Mouse (Mus musculus) liver, embryonic 14.5 days (tissue): Measurements from ENCODE around the gene Ctse. TPM values are rescaled to one million over a fixed set of nuclear protein-coding genes. Genes with fewer than 3 reads are reported as not detected.

ENCODE experiments used
- ATAC-seq: fragments of 200-750 bp; cut with Nextera tagmentation; 2 replicates; pipeline ENCODE4 v1.8.0; 2017; ENCODE audit warnings: moderate number of reproducible peaks, mild to moderate bottlenecking, moderate library complexity; ENCODE audit not compliant: insufficient read depth
- DNase-seq, 3 experiments: peaks; one replicate each; pipeline ENCODE4 v3.0.0-alpha.2; 2012 to 2013; ENCODE audit warnings: low read depth in 3 of 3, low spot score in 3 of 3
- H3K27ac ChIP-seq: fragments of 300-500 bp; sonication (generic); 2 replicates; pipeline ENCODE4 v1.5.1; 2014; ENCODE audit warnings: moderate library complexity, mild to moderate bottlenecking, control low read depth, inconsistent platforms
- H3K27me3 ChIP-seq: fragments of 300-500 bp; sonication (generic); 2 replicates; pipeline ENCODE4 v1.6.1; 2014; ENCODE audit warnings: mild to moderate bottlenecking, low read length, moderate library complexity; ENCODE audit not compliant: control insufficient read depth, insufficient read depth
- H3K36me3 ChIP-seq: fragments of 300-500 bp; sonication (generic); replicated peaks from 2 replicates; pipeline ENCODE4 v1.6.1; 2014; ENCODE audit warnings: low read depth; ENCODE audit not compliant: control insufficient read depth, insufficient read depth
- H3K4me1 ChIP-seq, 2 experiments: fragments of 200-500 bp in 1 of 2; fragments of 300-500 bp in 1 of 2; sonication (generic) in 1 of 2; replicated peaks; 2 replicates each; pipeline ENCODE4 v1.6.1; 2012 to 2014; ENCODE audit warnings: antibody characterized with exemption in 1 of 2, inconsistent platforms in 1 of 2, low read length in 1 of 2; ENCODE audit not compliant: control insufficient read depth in 2 of 2, insufficient read depth in 2 of 2
- H3K4me2 ChIP-seq: fragments of 300-500 bp; sonication (generic); 2 replicates; pipeline ENCODE4 v1.6.1; 2014; ENCODE audit warnings: low read depth, mild to moderate bottlenecking, control low read depth, moderate library complexity
- H3K4me3 ChIP-seq, 2 experiments: fragments of 200-500 bp in 1 of 2; fragments of 300-500 bp in 1 of 2; sonication (generic) in 1 of 2; 2 replicates each; pipeline ENCODE4 v1.5.1; 2012 to 2014; ENCODE audit warnings: low read depth in 2 of 2, low read length in 2 of 2, mild to moderate bottlenecking in 2 of 2, control low read depth in 1 of 2, inconsistent platforms in 1 of 2, moderate library complexity in 1 of 2; ENCODE audit not compliant: insufficient read depth in 1 of 2
- H3K9ac ChIP-seq: fragments of 300-500 bp; sonication (generic); replicated peaks from 2 replicates; pipeline ENCODE4 v1.6.1; 2014; ENCODE audit warnings: mild to moderate bottlenecking, control low read depth, moderate library complexity
- H3K9me3 ChIP-seq: fragments of 300-500 bp; sonication (generic); 2 replicates; pipeline ENCODE4 v1.6.1; 2016; ENCODE audit warnings: low read length, mixed read lengths; ENCODE audit not compliant: control insufficient read depth
- CTCF ChIP-seq: IDR thresholded peaks from 2 replicates; pipeline ENCODE4 v1.5.1; 2016; ENCODE audit warnings: antibody characterized with exemption, low read depth, control low read depth
- EP300 ChIP-seq: IDR thresholded peaks from 2 replicates; pipeline ENCODE4 v1.6.1; 2016; ENCODE audit warnings: antibody characterized with exemption, low read depth
- WGBS: fragments of 180-500 bp; shearing (Covaris S2); extraction: QIAGEN DNeasy Blood & Tissue Kit; methylation state at CpG from one replicate; pipeline ENCODE4 v1.1.7; 2014; ENCODE audit not compliant: insufficient replicate concordance; 5-methylcytosine and 5-hydroxymethylcytosine counted together
- polyA plus RNA-seq, 2 experiments: library from polyadenylated mRNA; depleted of rRNA in 1 of 2; stranded (reverse) in 1 of 2; unstranded in 1 of 2; fragments of >200 nt; fragmentation: Nextera tagmentation in 1 of 2; extraction: Ambion mirVana in 1 of 2; gene quantifications; 2 replicates each; pipeline versions ENCODE4 v1.2.1 to v1.2.3; 2012 to 2014

Ctse gene
- 8.9 and 11.0 TPM in 2 replicates for polyA plus RNA-seq (2012; rRNA removed)
- 19.5 and 20.4 TPM in 2 replicates for polyA plus RNA-seq (2014; fragmentation: Nextera tagmentation; extraction: Ambion mirVana)

GRCm38 (mm10) chr1:131637791-131638540, at the start of gene Ctse:
TSS of gene Ctse (plus strand) at chr1:131638306.
- no peak for TF ChIP-seq CTCF
- peak; percentile 96 for TF ChIP-seq EP300
- Histone ChIP-seq H3K4me1 (peaks cover 6 to 10% of the 10 kb centered on the region in 2 experiments), H3K9ac (peak within 1 kb of the TSS; percentile 64), H3K27me3 (no peaks in the 10 kb centered on the region), H3K9me3 (no peaks in the 10 kb centered on the region), H3K4me3 (peak within 1 kb of the TSS; percentile 55 to 62), H3K27ac (peak within 1 kb of the TSS; percentile 67), H3K4me2 (peak within 1 kb of the TSS; percentile 78), H3K36me3 (no peaks in the 10 kb centered on the region)
- WGBS: 12% methylated on average over 9 of the region's 9 CpGs
- ATAC-seq: peak; percentile 99
- peak; percentile 83 to 90 (median 87) for DNase-seq

GRCm38 (mm10) chr1:131598905-131599304, 39.2 kb upstream of the Ctse start, which contains the start of gene Avpr1b:
TSS of gene Avpr1b (plus strand) at chr1:131599239.
- H3K36me3 ChIP-seq: no peaks in the 10 kb centered on the region
- no peak within 1 kb of the TSS for H3K4me2 ChIP-seq
- H3K27ac ChIP-seq: no peak within 1 kb of the TSS
- DNase-seq (no peak), ATAC-seq (no peak)
- WGBS: 25% methylated on average over 12 of the region's 12 CpGs
- TF ChIP-seq EP300 (no peak), CTCF (no peak)
- H3K27me3 ChIP-seq: peaks cover 2% of the 10 kb centered on the region
- no peaks in the 10 kb centered on the region for H3K4me1 ChIP-seq
- H3K9me3 ChIP-seq: no peaks in the 10 kb centered on the region
- H3K4me3 ChIP-seq: no peak within 1 kb of the TSS
- H3K9ac ChIP-seq: no peak within 1 kb of the TSS

- Histone ChIP-seq H3K4me3 (no peak overlapping the region), H3K9ac (no peak overlapping the region), H3K36me3 (no peaks in the 10 kb centered on the region), H3K4me1 (no peaks in the 10 kb centered on the region; a peak in 1 of 4 replicates), H3K27ac (no peak overlapping the region), H3K27me3 (peaks cover 2% of the 10 kb centered on the region), H3K9me3 (no peaks in the 10 kb centered on the region), H3K4me2 (no peak overlapping the region)
- ATAC-seq (no peak), DNase-seq (no peak)
- WGBS: 27% methylated on average over 11 of the region's 11 CpGs
- peak; percentile 62 for TF ChIP-seq CTCF
- TF ChIP-seq EP300: no peak
These were observed 37.8 kb upstream of the Ctse start for GRCm38 (mm10) chr1:131600314-131600713.

GRCm38 (mm10) chr1:131606719-131607118, 31.4 kb upstream of the Ctse start:
- ATAC-seq: no peak
- Histone ChIP-seq H3K4me3 (no peak overlapping the region), H3K27ac (no peak overlapping the region), H3K27me3 (no peaks in the 10 kb centered on the region), H3K9ac (no peak overlapping the region), H3K4me2 (no peak overlapping the region), H3K36me3 (no peaks in the 10 kb centered on the region), H3K4me1 (no peaks in the 10 kb centered on the region; a peak in 1 of 4 replicates), H3K9me3 (no peaks in the 10 kb centered on the region)
- no peak for DNase-seq
- WGBS: 43% methylated on average over 2 of the region's 2 CpGs
- TF ChIP-seq EP300 (no peak), CTCF (no peak)

DNA sequence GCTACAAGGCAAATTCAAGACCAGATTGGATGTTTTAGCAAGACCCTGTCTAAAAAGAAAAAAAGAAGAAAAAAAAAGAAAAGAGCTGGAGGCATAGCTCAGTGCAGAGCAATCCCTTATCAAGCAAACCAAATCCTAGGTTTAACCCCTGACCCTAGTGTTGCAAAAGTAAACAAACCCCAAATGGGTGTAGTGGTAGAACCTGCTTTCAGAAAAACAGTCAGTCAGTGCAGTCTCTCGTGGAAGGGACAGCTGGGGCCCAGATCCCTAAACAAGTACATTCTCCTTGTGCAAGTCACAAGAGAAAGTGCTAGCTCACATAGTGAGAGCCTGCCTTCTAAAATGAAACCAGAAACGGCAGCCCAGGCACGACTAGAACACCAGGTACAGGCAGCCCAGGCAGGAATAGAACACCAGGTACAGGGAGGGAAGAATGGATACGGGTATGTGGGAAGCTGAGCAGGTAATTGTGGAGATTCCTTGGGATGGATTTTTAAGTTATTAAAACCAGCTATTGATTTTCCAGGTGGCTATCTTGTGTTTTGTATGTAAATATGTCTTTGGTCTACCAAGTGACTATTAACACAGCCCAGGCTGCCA, 25.4 kb upstream of the Ctse start:
- H3K4me2 ChIP-seq: peak overlapping the region; percentile 9; the same call in 1 of the 2 replicates
- no peak overlapping the region; the same call in 1 of the 2 replicates for H3K9ac ChIP-seq
- no peak overlapping the region for H3K4me3 ChIP-seq
- ATAC-seq (no peak), DNase-seq (no peak)
- no peaks in the 10 kb centered on the region for H3K36me3 ChIP-seq
- H3K4me1 ChIP-seq: peaks cover 13 to 26% of the 10 kb centered on the region in 2 experiments
- WGBS: 40% methylated on average over 4 of the region's 4 CpGs
- no peaks in the 10 kb centered on the region for H3K27me3 ChIP-seq
- no peaks in the 10 kb centered on the region for H3K9me3 ChIP-seq
- TF ChIP-seq EP300 (no peak), CTCF (no peak)
- no peak overlapping the region for H3K27ac ChIP-seq
